Mouse (Mus musculus) cerebellum, adult 11-12 months (tissue): ENCODE measurements around the gene Lrrc4b.
A peak's percentile ranks its signal among the peaks of the same experiment; 100 is the strongest.

Source experiments
- DNase-seq: peaks from one replicate; pipeline ENCODE4 v3.0.0; 2022

Gene Lrrc4b

GRCm38 (mm10) chr7:44437188-44437587 is 8.4 kb downstream of the Lrrc4b start:
- DNase-seq = peak; percentile 54

GRCm38 (mm10) chr7:44437933-44438332 is 9.1 kb downstream of the Lrrc4b start:
- DNase-seq = peak; percentile 84

- DNase-seq = peak; percentile 51
Measured at GRCm38 (mm10) chr7:44439696-44440095, 10.9 kb downstream of the Lrrc4b start.

- DNase-seq = no peak
Measured at GRCm38 (mm10) chr7:44440479-44440878, 11.7 kb downstream of the Lrrc4b start.

- DNase-seq = no peak
Measured at GRCm38 (mm10) chr7:44441180-44441579, 12.4 kb downstream of the Lrrc4b start.

GRCm38 (mm10) chr7:44441648-44442109 is 12.9 kb downstream of the Lrrc4b start:
- DNase-seq = peak; percentile 84

- DNase-seq = peak; percentile 78
Measured at GRCm38 (mm10) chr7:44442407-44442821, 13.6 kb downstream of the Lrrc4b start.

GRCm38 (mm10) chr7:44443268-44444173 is 14.7 kb downstream of the Lrrc4b start:
- DNase-seq = peak; percentile 86

- DNase-seq = peak; percentile 66
Measured at GRCm38 (mm10) chr7:44444886-44445527, 16.2 kb downstream of the Lrrc4b start.

GRCm38 (mm10) chr7:44445528-44445923 is 16.7 kb downstream of the Lrrc4b start:
- peak; percentile 62 for DNase-seq

GRCm38 (mm10) chr7:44446070-44446855 is 17.4 kb downstream of the Lrrc4b start:
- DNase-seq = peak; percentile 78

- DNase-seq = no peak
Measured at GRCm38 (mm10) chr7:44453256-44453655, 24.4 kb downstream of the Lrrc4b start.

GRCm38 (mm10) chr7:44456302-44456701 is 27.5 kb downstream of the Lrrc4b start:
- peak; percentile 30 for DNase-seq

- peak; percentile 26 for DNase-seq
Measured at GRCm38 (mm10) chr7:44460067-44460466, 31.2 kb downstream of the Lrrc4b start.

- peak; percentile 40 for DNase-seq
Measured at GRCm38 (mm10) chr7:44460767-44461502, 32.1 kb downstream of the Lrrc4b start.

GRCm38 (mm10) chr7:44461503-44462217 is 32.8 kb downstream of the Lrrc4b start:
- peak; percentile 58 for DNase-seq

- peak; percentile 73 for DNase-seq
Measured at GRCm38 (mm10) chr7:44462218-44463055, 33.6 kb downstream of the Lrrc4b start.

GRCm38 (mm10) chr7:44463056-44463425 is 34.2 kb downstream of the Lrrc4b start:
- peak; percentile 54 for DNase-seq

GRCm38 (mm10) chr7:44463556-44464225 is 34.9 kb downstream of the Lrrc4b start:
- peak; percentile 61 for DNase-seq

GRCm38 (mm10) chr7:44464511-44464910 is 35.7 kb downstream of the Lrrc4b start:
- peak; percentile 97 for DNase-seq
